Mouse (Mus musculus) bone marrow, adult 2 months (tissue): ENCODE data around the gene Ttc32.

Experiments used
- CTCF ChIP-seq: fragments of 200-500 bp; IDR thresholded peaks from 2 replicates; pipeline ENCODE4 v1.5.1; 2011; ENCODE audit warnings: low read length, control low read depth; ENCODE audit not compliant: control insufficient read depth, insufficient read depth
- POLR2A ChIP-seq: fragments of 200-500 bp; IDR thresholded peaks from 2 replicates; pipeline ENCODE4 v1.6.1; 2011; ENCODE audit warnings: low read depth, mild to moderate bottlenecking, control low read depth, low read length, borderline replicate concordance; ENCODE audit not compliant: control insufficient read depth

- TF ChIP-seq CTCF (no peak), POLR2A (no peak)
Measured at GRCm38 (mm10) chr12:9029506-9029887, 300 bp upstream of the Ttc32 start.
